Mouse (Mus musculus): ENCODE data around the gene Ralgapa2. TPM values are rescaled to one million over a fixed set of nuclear protein-coding genes. Genes with fewer than 3 reads are reported as not detected.

The Ralgapa2 gene
- total RNA-seq, 2 experiments from 2014 or later, result 24.6 to 37.7 TPM

GRCm38 (mm10) chr2:146441711-146442110 lies 70.4 kb downstream of the Ralgapa2 start:
- DNase-seq (ENCODE audit: low spot score in 2 of 2), result no peak

GRCm38 (mm10) chr2:146428751-146429150 lies 83.4 kb downstream of the Ralgapa2 start:
- no peak for DNase-seq (ENCODE audit: low spot score in 2 of 2)

DNA sequence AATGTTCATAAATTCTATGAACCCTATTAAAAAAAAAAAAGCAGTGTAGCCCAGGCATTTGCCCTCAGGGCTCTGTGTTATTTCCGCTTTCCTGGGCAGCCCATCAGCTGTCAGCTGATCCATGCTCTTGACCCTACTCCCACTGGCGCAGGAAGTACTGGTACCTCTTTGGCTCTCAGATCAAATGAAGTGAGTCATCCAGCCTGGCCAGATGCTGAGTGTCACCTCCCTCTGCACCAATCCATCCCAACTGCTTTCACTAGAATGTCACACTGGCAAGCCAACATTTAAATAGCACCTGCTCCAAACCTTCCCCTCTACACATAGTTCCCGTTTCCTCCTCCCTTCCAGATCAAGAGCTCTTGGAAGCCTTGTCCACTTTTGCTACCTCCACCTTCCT lies 84.8 kb downstream of the Ralgapa2 start:
- no peak for DNase-seq (ENCODE audit: low spot score in 2 of 2)

- no peak for DNase-seq (ENCODE audit: low spot score in 2 of 2)
Measured at GRCm38 (mm10) chr2:146426321-146426720, 85.8 kb downstream of the Ralgapa2 start.

DNA sequence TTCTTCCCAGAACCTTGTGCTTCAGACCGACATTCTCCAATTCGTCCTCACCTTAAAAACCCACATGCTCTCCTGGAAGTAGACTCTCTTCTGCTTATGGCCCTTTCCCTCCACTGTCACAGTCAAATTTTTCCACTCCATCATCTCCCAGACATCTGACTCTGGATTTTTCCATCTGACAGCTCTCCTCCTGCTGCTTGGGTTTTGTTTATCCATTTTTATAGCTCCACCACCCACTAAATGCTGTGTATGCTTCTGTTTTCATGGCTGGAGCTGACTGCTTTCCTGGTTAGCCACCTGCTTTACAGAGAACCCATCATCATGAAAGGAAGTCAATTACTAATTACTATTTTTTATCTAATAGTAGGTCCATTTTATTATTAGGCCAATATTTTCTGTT lies 86.9 kb downstream of the Ralgapa2 start:
- DNase-seq (ENCODE audit: low spot score in 2 of 2), result no peak

- no peak for DNase-seq (ENCODE audit: low spot score in 2 of 2)
Measured at GRCm38 (mm10) chr2:146423710-146424301, 88.3 kb downstream of the Ralgapa2 start.

DNA sequence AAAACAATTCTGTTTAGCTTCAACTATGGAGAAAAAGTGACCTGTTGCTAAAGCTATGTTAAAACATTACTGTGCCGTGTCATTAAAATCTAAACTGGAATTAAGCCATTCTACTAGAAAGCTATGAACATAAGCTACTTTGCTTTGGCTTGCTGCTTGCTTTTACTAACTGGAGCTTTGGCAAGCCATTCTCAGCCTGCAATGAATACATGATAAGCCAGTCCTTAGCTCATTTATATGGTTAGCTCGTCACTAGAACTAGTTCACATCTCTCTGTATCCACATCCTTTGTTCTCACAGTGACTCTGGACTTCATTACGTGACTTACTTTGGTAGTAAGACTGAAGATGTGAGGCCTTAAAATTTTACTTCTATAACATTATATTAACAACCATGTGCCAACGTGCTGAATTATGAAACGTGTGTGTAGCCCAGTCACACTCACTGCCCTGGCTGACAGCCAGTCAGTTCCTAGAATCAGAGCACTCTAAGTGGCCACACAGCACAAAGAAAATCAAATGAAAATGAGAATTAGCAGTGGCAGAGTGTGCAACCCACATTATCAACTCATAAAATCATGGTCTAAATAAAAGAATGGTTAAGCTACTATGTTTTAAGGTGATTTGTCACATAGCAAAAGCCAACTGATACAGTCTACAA lies 89.0 kb downstream of the Ralgapa2 start:
- peak in 1 of 2 experiments; percentile 27 for DNase-seq (ENCODE audit: low spot score in 2 of 2)

DNA sequence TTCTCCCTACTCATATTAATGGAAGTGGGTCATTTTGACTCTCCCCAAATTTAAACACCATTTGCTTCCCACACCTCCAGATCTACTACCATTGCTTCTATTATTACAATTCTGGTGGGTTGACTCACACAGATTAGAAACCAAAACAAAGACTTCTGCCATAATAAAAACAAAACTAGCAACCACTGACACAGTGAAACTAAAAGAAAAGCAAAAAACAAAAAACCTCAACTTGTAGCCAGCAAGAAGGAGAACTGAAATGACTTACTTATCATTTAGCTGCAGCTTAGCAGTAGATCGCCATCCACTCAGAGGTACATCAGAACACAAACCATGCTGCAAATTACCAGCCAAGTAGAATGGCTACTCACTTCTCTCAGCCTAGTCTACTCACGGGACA lies 95.9 kb downstream of the Ralgapa2 start:
- no peak for DNase-seq (ENCODE audit: low spot score in 2 of 2)

DNA sequence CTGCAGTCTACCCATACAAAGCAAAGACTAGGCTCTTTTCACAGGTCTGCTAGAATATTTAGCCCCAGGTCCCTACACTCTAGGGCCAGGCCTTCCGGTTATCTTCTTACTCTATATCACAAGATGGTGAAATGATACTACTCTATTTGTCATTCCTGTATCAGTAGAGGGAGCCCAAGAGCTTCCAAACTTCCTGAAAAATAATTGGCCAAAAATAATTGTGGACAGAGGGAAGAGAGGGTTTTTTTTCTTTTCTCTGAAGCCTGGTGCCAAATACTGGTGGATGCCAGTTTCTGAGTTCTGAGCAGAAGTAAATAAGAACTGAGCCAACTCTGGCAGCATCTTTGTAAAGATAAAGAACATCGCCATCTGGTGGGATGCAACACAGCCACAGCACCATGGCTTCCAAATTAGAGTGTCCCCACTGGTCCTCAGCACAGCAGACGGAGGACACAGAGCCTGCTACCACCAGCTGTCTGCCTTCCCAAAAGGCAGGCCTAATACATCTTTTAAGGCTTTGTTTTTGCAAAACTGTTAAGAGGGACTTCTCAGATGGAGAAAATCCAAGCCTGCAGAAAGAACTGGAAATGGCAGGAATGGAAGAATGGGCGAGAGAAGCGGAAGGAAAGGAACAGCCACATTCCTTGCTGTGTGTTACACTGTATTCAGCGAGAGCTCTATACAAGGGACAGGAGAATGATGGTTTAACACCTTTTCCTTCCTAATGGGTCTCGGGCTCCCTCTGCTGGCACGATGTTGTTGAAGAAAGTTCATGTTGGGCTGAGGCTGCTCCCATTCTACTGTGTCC lies 97.5 kb downstream of the Ralgapa2 start:
- DNase-seq (ENCODE audit: low spot score in 2 of 2), result peak; percentile 60 to 70

DNA sequence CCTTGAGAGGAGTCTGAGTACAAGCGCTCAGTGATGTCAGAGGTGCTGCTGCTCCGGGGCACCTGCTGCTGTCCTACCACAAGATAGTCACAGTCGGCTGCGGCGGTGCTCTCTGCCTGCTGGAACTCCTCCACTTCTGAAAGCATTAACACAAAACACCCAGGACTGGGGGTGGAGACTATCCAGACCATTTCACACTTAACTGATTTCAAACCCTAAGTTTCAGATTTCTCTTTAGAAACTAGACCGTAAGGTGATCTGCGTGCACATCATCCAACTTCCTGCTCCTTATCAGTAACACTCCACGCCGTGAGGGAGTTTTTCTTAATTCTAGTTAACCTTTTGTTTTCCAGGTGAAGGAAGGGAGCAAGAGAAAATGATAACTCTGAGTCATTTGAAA lies 99.4 kb downstream of the Ralgapa2 start:
- DNase-seq (ENCODE audit: low spot score in 2 of 2), result no peak

DNA sequence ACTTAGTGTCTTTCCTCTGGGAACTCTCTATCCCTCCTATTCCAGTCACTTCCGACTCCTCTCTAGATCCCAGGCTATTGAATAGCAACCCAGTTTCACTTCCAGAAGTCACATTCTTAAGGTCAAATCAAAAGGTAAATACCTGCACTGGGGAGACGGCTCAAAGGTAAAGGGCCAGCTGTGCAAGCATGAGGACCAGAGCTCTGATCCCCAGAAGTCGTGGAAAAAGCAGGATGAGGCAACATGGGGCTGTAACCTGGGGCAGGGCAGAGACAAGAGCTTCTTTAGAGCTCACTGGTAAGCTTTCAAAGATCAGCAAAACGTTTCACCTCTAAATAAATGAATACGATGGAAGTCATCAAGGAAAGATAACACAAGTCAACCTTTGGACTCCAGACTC lies 100.2 kb downstream of the Ralgapa2 start:
- DNase-seq (ENCODE audit: low spot score in 2 of 2), result no peak

- no peak for DNase-seq (ENCODE audit: low spot score in 2 of 2)
Measured at GRCm38 (mm10) chr2:146407078-146407477, 105.1 kb downstream of the Ralgapa2 start.

DNA sequence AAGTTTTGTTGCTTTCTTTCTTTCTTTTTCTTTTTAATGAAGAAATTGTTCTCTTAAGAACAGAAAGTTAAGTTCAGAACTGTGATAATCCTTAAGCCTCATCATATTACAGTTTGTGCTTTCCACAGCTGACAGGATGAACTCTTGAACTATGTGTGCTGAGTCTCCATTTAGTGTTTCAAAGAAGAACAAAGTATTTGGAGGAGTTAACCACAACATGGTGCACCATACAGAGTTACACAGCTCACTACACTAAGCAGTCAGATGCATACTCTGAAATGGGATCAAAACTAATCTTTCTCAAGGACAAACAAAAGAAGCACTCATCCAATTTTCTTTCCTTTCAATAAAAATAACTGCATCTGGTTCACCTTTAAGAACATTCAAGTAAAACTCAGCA lies 110.6 kb downstream of the Ralgapa2 start:
- DNase-seq (ENCODE audit: low spot score in 2 of 2), result no peak

DNA sequence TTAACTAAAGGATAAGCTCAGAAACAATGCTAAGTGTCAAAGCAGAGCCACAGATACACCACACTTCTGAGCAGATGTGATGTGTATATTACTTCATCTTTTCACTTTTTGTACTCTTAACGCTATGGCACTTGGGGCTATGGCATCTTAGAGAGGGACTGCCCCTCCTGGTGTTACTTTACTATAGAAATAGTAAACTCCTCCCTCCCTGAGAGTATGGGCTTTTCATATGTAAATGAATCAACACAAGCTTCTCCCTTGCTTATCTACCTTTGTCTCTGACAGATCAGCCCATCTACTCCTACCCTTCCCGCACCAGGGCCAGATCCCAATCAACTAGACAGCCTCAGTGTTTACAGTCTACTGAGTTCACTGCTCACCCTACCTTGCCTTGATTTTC lies 111.4 kb downstream of the Ralgapa2 start:
- DNase-seq (ENCODE audit: low spot score in 2 of 2), result no peak

DNA sequence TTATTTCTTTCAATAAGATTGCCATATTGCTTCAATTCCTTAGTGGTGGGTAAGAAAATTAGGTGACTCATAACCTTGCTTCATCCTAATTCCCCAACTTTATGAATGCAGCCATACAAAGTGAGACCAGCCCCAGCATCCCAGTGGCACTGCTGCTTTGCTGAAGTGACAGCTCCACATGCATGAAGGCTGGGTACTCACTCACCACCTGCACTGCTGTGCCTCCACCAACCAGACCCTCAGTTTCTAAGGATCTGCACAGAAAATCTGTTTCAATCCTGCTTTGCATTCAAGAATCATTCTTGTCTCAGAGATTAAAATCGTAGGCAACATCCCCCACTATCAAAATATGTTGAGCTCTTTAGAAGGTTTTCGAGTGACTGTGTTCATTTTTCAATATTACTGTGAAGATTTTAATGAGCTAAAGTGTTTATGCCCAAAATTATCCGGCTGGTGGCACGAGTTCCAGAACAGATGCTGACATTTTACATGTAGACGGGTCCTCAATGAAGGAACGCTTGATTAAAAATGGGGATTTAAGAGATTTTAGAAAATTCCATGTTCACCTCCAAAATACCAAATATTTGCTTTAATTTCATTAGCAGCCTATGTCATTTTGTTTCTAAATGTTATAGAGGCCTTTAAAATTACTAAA lies 113.8 kb downstream of the Ralgapa2 start:
- DNase-seq (ENCODE audit: low spot score in 2 of 2), result no peak

GRCm38 (mm10) chr2:146387211-146387610 lies 124.9 kb downstream of the Ralgapa2 start:
- no peak for DNase-seq (ENCODE audit: low spot score in 2 of 2)

DNA sequence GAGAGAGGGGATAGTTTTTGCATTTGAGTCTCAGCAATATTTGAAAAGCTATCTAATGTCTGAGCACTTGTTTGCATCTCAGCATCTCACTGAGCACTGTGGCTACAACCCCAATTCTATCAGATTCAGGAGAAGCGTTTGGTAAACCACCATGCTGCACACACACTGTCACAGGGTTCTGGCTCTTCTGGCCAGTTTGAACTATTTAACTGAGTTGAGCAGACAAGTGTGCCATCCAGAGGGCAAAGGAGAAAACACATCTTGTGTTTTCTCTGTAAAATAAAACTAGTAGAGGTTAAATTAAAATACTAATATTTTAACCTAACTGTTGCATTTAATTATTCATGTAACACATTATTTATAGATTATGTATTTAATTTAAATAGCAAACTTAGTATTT lies 127.6 kb downstream of the Ralgapa2 start:
- DNase-seq (ENCODE audit: low spot score in 2 of 2), result no peak

DNA sequence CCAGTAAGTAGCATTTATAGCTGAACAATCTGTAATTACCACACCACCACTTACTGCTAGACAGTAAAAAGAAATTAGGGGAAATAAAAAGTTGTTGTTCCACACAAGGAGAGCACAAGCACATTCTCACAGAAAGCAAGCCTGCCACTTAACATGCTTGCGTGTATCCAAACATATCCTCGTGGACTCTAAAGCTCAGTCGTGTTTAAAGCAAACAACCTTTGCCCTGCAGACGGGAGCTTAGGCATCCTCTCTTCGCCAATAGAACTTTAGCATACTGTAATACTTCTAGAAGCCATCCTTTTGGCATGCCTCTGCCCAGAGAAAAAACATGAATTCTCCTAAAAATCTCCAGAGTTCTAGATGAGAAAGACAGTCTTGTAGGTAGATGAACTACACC lies 135.9 kb downstream of the Ralgapa2 start:
- no peak for DNase-seq (ENCODE audit: low spot score in 2 of 2)

DNA sequence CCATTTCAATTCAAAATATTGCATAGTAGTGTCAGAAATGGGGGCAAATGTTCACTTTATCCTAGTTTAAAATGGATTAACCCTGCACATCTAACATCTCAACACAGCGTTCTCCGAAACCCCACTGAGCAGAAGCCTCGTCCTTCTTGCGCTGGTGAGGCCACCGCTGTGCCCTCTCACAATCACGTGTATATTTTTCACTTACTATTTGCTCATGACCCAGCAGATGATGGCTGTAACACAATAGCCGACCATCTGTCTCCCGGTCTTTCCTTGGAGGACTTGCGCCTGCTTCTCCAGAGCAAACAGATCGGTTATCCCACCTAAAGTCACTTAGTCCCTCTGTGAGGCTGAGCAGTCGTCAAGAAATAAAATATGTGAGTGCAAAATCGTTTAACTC lies 146.0 kb downstream of the Ralgapa2 start:
- DNase-seq (ENCODE audit: low spot score in 2 of 2), result no peak

DNA sequence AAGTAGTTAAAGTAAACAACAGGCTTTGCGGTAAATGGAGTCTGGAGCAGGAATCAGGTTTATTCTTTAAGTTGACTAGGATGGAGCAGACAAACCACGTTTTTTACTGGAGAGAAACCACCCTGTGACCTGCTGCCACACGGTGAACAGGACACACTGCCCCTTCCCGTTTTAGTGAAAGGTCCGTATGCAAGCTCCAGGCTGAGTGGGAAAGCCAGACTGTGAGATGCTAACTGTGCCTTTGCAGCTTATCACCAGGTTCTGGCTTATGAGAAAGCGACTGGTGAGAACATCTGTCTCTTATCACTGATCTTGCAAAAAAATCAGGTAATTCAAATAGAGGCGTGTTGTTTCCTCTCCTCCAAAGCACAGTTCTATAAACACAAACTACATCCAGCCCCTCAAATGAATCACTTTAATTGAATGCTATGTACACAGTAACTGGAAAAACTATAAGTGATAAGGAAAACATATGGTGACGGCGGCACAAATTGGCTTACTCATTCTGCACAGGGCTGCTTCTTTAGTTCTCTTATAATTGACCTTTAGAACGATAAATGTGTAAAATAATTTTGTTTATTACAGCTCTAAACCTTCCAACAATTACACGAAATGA lies 146.7 kb downstream of the Ralgapa2 start:
- DNase-seq (ENCODE audit: low spot score in 2 of 2), result no peak

- no peak for DNase-seq (ENCODE audit: low spot score in 2 of 2)
Measured at GRCm38 (mm10) chr2:146363483-146363882, 148.7 kb downstream of the Ralgapa2 start.
